Mouse (Mus musculus) midbrain, postnatal 0 days (tissue): Measurements from ENCODE around the gene Gm9918. TPM values are rescaled to one million over a fixed set of nuclear protein-coding genes. Genes with fewer than 3 reads are reported as not detected.

Source experiments
- ATAC-seq: fragments of 200-750 bp; cut with Nextera tagmentation; 2 replicates; pipeline ENCODE4 v1.8.0; 2017; ENCODE audit warnings: moderate number of reproducible peaks, mild to moderate bottlenecking, moderate TSS enrichment, moderate library complexity; ENCODE audit not compliant: low FRiP score
- DNase-seq: peaks from one replicate; pipeline ENCODE4 v3.0.0-alpha.2; 2015; ENCODE audit warnings: low spot score
- H3K27ac ChIP-seq: fragments of 300-500 bp; sonication (generic); 2 replicates; pipeline ENCODE4 v1.5.1; 2014; ENCODE audit warnings: low read depth, mild to moderate bottlenecking, low read length, mixed read lengths
- H3K27me3 ChIP-seq: fragments of 300-500 bp; sonication (generic); 2 replicates; pipeline ENCODE4 v1.6.1; 2014; ENCODE audit warnings: low read length, control low read depth, mixed read lengths; ENCODE audit not compliant: insufficient read depth
- H3K36me3 ChIP-seq: fragments of 300-500 bp; sonication (generic); 2 replicates; pipeline ENCODE4 v1.6.1; 2014; ENCODE audit warnings: low read length, control low read depth, mixed read lengths; ENCODE audit not compliant: insufficient read depth
- H3K4me1 ChIP-seq: fragments of 300-500 bp; sonication (generic); 2 replicates; pipeline ENCODE4 v1.6.1; 2014; ENCODE audit warnings: mild to moderate bottlenecking, control low read depth, antibody characterized with exemption, low read length, mixed read lengths; ENCODE audit not compliant: insufficient read depth
- H3K4me2 ChIP-seq: fragments of 300-500 bp; sonication (generic); 2 replicates; pipeline ENCODE4 v1.6.1; 2014; ENCODE audit warnings: low read depth, mild to moderate bottlenecking, low read length, mixed read lengths; ENCODE audit not compliant: poor library complexity, severe bottlenecking
- H3K4me3 ChIP-seq: fragments of 300-500 bp; sonication (generic); 2 replicates; pipeline ENCODE4 v1.5.1; 2014; ENCODE audit warnings: low read depth, mild to moderate bottlenecking, low read length, moderate library complexity
- H3K9ac ChIP-seq: fragments of 300-500 bp; sonication (generic); replicated peaks from 2 replicates; pipeline ENCODE4 v1.6.1; 2014; ENCODE audit warnings: mild to moderate bottlenecking, low read length, moderate library complexity, mixed read lengths; ENCODE audit not compliant: poor library complexity, severe bottlenecking
- H3K9me3 ChIP-seq: fragments of 300-500 bp; sonication (generic); 2 replicates; pipeline ENCODE4 v1.6.1; 2016; ENCODE audit warnings: low read length, control low read depth
- CTCF ChIP-seq: IDR thresholded peaks from 2 replicates; pipeline ENCODE4 v1.5.1; 2016; ENCODE audit warnings: antibody characterized with exemption, mild to moderate bottlenecking
- WGBS: fragments of 180-500 bp; shearing (Covaris S2); extraction: QIAGEN DNeasy Blood & Tissue Kit; methylation state at CpG from one replicate; pipeline ENCODE4 v1.1.7; 2014; 5-methylcytosine and 5-hydroxymethylcytosine counted together
- polyA plus RNA-seq: library from polyadenylated mRNA; unstranded; fragments of >200 nt; fragmentation: Nextera tagmentation; extraction: Ambion mirVana; gene quantifications from 2 replicates; pipeline ENCODE4 v1.2.1, GENCODE M21; 2015
- total RNA-seq: library from RNA; depleted of rRNA; stranded (reverse); fragments of >200 nt; gene quantifications from 2 replicates; pipeline ENCODE4 v1.2.3, GENCODE M21; 2014

The Gm9918 gene
- total and polyA plus RNA-seq, 2 experiments from 2014 or later, result not detected

DNA sequence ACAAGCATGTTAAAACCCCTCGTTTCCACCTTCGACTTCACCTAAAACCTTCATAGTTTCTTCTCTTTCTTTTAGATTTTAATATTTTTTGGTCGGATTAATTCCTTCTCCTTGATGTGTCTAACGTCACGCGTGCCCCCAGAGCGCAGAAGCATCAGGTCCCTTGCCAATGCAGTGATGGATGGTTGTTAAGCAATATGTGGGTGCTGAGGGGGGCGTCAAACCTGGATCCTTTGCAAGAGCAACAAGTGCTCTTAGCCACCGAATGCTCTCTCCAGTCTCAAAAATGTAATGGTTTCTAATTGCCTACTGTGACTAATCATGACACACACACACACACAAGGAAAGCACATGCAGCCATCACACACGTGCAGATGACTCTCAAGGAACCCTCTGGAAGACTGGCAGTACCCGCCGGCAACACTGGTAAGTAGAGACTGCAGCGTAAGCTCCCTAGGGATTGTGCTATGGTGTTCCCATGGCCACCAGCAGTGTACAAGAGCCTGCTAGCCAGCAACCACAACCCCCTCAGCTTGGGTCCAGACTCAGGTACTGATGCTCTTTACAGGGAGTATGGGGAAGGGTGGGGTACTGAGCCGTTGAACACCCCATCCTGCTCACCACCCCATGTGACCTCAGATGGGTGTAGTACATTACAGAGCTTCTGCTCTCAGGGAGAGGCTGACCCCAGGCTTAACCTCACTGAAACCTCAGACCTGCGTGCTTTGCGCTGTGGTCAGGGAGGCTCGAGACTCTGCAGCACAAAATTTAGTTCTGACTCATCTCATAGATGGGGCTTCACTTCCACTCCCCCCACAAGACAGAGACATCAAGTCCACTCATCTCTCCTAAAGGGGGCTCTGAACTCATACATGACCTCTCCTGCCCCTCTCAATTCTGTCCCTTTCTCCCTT lies 39.7 kb upstream of the Gm9918 start:
- Histone ChIP-seq H3K36me3 (no peaks in the 10 kb centered on the region), H3K4me1 (no peaks in the 10 kb centered on the region), H3K27me3 (no peaks in the 10 kb centered on the region), H3K9me3 (no peaks in the 10 kb centered on the region), H3K9ac (no peak overlapping the region), H3K4me2 (no peak overlapping the region), H3K4me3 (no peak overlapping the region), H3K27ac (no peak overlapping the region)
- ATAC-seq (no peak), DNase-seq (no peak)
- no peak for TF ChIP-seq CTCF
- 82% methylated on average over 17 of the region's 17 CpGs for WGBS

DNA sequence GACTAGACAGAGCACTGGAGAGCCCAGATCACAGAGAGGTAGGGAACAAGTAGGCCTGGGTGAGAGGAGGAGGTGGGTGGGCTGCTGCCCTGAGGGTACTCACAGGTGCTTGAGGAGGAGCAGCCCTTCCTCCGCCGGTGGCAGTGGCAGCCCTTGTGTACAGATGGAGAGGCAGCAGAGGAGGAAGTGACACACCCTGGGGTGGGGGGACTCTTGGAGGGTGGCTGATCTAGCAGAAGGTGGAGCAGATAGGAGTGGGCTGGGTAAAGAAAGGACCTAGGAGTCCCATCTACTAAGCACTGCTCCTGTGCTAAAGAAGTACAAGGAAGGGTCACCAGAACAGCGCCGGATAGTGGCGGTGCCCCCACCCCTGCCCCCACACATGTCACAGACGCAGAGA lies 38.6 kb upstream of the Gm9918 start, which contains the start of gene Itgb7:
TSS of gene Itgb7 (minus strand) at position 197 of the 400 bp plus-strand sequence.
- no peaks in the 10 kb centered on the region for H3K4me1 ChIP-seq
- no peak for TF ChIP-seq CTCF
- ATAC-seq (no peak), DNase-seq (no peak)
- H3K4me2 ChIP-seq, result no peak within 1 kb of the TSS
- no peaks in the 10 kb centered on the region for H3K9me3 ChIP-seq
- H3K9ac ChIP-seq, result no peak within 1 kb of the TSS
- H3K4me3 ChIP-seq, result no peak within 1 kb of the TSS
- H3K36me3 ChIP-seq, result no peaks in the 10 kb centered on the region
- WGBS, result 54% methylated on average over 6 of the region's 6 CpGs
- H3K27ac ChIP-seq, result no peak within 1 kb of the TSS
- H3K27me3 ChIP-seq, result no peaks in the 10 kb centered on the region

DNA sequence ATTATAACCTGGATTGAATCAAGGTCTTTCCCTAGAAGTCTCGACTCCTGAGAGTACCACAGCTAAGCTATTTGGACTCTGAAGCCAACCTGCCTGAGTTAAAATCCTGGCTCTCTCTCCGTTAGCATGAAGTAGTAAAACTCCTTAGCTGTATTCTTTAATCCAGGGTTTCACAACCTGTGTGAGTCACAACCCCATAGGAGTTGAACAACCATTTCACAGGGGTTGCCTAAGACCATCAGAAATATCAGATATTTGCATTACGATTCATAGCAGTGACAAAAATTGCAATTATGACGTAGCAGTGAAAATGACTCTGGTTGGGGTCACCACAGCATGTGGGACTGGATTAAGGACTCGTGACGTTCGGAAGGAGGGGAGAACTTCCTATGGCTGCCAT lies 37.6 kb upstream of the Gm9918 start:
- WGBS, result 86% methylated on average over 7 of the region's 7 CpGs
- no peaks in the 10 kb centered on the region for H3K9me3 ChIP-seq
- ATAC-seq, result no peak
- no peaks in the 10 kb centered on the region for H3K4me1 ChIP-seq
- no peak for DNase-seq
- H3K4me2 ChIP-seq, result no peak overlapping the region
- H3K27me3 ChIP-seq, result no peaks in the 10 kb centered on the region
- H3K4me3 ChIP-seq, result no peak overlapping the region
- no peak overlapping the region for H3K27ac ChIP-seq
- TF ChIP-seq CTCF, result no peak
- H3K9ac ChIP-seq, result no peak overlapping the region
- H3K36me3 ChIP-seq, result no peaks in the 10 kb centered on the region

DNA sequence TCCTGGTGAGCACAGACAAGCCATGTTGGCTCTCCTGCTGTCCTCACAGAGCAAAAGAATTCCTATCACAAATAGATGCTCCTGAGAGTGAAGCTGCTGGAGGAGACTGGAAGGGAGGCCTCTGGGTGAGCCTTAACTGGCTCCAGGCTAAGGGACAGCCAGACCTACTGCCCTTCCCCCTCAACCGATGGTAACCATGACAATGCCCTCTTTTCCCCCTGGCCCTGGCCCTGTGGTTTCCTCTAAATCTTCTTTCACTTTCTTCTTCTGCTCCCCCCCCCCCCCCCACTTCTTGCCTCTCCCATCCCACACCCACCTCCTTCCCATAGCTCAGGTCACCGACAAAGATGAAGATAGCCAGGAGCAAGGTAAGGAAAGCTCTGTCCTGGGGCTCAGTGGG lies 36.5 kb upstream of the Gm9918 start:
- Histone ChIP-seq H3K36me3 (no peaks in the 10 kb centered on the region), H3K27ac (no peak overlapping the region), H3K4me3 (no peak overlapping the region), H3K9me3 (no peaks in the 10 kb centered on the region), H3K4me1 (no peaks in the 10 kb centered on the region), H3K9ac (no peak overlapping the region), H3K27me3 (no peaks in the 10 kb centered on the region), H3K4me2 (no peak overlapping the region)
- WGBS, result 17% methylated on average over 2 of the region's 2 CpGs
- ATAC-seq (no peak), DNase-seq (no peak)
- no peak for TF ChIP-seq CTCF

DNA sequence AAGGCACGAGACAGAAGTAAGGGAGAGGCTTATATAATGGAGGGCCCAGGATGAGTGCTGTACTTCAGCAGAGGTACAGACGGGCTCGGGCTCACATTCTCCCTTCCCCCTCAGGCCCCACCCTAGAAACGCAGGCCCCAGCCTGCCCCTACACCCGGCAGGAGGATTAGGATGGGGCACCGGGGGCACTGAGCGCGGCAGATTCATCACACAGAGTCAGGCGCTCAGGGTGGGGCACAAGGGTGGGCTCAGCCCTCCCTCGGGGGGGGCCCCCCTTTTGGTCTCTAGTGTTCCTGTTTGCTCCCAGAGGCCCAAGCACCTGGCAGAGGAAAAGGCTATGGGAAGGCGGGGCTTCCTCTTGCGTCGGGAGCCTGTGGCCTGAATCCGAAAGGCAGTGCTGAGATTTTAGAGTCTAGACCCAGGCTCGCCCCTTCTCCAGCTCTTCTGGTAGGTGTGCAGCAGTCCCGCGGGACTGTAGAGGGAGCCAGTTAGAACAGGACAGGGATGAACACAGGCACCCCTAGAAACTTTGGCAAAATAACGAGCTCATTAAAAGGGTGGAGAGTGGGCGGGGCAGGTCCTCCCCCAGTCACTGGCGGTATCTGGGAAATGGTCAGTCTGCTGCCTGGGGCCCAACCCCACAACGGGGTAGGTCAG lies 34.9 kb upstream of the Gm9918 start:
- Histone ChIP-seq H3K4me2 (no peak overlapping the region), H3K27ac (no peak overlapping the region), H3K4me3 (no peak overlapping the region), H3K9me3 (no peaks in the 10 kb centered on the region), H3K36me3 (no peaks in the 10 kb centered on the region), H3K9ac (no peak overlapping the region), H3K4me1 (no peaks in the 10 kb centered on the region), H3K27me3 (no peaks in the 10 kb centered on the region)
- no peak for TF ChIP-seq CTCF
- 23% methylated on average over 20 of the region's 21 CpGs for WGBS
- DNase-seq (no peak), ATAC-seq (no peak)
